Mouse (Mus musculus): ENCODE data around the gene Baz1b. TPM values are rescaled to one million over a fixed set of nuclear protein-coding genes. Genes with fewer than 3 reads are reported as not detected.

The Baz1b gene
- total RNA-seq, 2 experiments from 2014 or later = 32.7 to 36.8 TPM

DNA sequence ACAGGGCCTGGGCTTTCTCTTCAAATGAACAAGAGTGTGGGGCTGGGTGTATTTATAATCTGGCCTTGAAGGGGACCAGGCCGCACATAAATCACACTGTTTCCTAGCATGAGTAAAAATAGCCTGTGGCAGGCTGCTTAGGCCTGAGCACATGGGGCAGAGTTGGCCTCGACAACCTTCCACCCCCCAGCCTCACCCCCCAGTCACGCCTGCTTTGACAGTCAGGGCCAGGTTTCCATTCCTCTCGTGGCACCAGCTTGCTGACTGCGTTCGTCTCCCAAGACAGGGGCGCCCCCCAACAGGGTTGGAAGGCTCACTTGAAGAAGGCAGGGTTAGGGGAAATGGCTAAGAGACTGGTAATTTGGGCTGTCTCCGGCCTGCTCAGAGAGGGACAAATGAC lies 82.4 kb downstream of the Baz1b start:
- intact Hi-C loops (cut with DNase I) = no loop called here
- Histone ChIP-seq H3K27ac (peak overlapping the region; percentile 80), H3K4me3 (no peak overlapping the region)
- no peak for TF ChIP-seq CTCF (IDR thresholded peaks at IDR 0.05)
- DNase-seq = peak; percentile 77

DNA sequence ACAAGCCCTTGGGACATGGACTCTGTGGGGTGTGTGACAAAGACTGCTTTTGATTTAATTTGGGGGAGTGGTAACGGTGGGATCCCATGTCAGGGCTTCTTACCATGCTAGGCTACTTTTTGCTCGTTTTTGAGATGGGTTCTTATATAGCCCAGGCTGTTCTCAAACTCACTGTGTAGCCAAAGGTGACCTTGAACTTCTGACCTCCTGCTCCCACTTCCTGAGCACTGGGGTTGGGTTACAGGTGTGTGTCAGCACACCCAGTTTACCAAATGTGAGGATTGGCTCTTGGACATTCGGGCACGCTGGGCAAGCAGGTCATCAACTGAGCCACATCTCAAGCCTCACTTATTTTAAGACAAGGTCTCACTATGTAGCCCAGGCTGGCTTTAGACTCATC lies 83.3 kb downstream of the Baz1b start:
- DNase-seq = no peak
- Histone ChIP-seq H3K27ac (peak overlapping the region; percentile 55; the same call in 1 of the 2 replicates), H3K4me3 (no peak overlapping the region)
- no peak for TF ChIP-seq CTCF (IDR thresholded peaks at IDR 0.05)
- intact Hi-C loops (cut with DNase I) = loop anchor here (2.0 kb wide), 1 partner anchor 20 kb away; the partner anchor contains the start of gene Fzd9

DNA sequence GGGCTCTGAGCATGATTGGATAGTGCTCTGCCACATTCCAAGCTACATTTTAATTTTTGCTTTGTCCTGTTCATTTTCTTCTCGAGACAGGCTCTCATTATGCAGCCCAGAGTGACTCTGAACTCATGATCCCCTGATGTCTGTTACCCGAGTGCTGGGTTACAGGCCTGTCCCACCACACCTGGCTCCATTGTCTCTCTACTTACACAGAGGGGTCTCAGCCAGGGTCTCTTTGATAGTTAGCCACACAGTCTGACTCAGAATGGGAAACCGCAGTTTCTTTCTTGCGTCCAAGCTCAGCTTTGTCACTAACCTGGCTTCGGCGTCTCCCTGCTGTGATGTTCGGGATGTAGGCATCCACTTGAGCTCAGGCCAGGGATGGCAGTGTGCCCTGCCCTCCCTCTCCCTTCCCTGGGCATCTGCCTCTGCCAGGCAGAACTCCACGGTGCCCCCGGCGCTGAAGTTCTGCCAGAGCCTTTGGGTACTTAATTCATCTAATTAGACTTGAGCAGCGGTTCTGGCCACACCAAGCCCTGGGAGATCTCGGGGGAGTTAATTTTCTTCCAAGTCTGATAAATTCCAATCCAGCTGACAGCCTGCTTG lies 84.6 kb downstream of the Baz1b start:
- peak overlapping the region; percentile 54; the same call in 1 of the 2 replicates for H3K27ac ChIP-seq
- TF ChIP-seq CTCF (IDR thresholded peaks at IDR 0.05) = no peak
- DNase-seq = peak; percentile 75

DNA sequence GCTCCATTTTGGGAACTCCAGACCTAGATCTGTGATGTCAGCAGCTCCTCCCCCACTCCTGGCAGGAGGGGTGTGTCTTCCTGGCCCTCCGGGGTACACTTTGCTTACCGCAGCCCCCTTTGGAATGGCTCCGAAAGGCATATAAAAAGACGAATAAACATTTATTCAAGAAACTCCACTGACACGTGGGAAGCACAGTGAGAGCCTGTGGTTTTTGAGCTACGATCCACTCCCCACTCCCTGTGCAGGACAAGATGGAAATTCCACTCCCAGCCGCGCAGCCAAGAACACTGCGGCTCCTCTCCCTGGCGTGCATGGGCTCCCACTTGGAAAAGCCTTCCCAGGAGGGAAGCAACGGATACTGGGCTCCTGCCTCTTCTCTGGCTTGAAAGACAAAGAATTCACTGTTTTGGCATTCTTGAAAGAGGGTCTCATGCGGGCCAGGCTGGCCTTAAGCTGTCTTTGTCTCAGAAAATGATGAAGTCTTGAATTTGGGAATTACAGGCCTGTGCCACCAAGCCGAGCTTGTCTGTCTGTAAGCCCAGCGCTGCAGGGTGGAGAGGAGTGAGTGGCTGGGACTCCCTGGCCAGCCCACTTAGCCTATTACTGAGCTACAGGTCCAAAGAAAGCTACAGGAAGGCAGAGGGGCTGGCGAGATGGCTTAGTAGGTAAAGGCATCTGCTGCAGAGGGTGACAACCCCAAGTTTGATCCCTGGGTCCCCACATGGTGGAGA lies 87.8 kb downstream of the Baz1b start:
- no peak for TF ChIP-seq CTCF (IDR thresholded peaks at IDR 0.05)
- DNase-seq = no peak
- H3K27ac ChIP-seq = peak overlapping the region; percentile 53
- peak overlapping the region; percentile 7; the same call in 1 of the 2 replicates for H3K4me3 ChIP-seq
- intact Hi-C loops (cut with DNase I) = no loop called here

More for the DNA sequence above, 84.6 kb downstream of the Baz1b start:
- no peak overlapping the region for H3K4me3 ChIP-seq
- intact Hi-C loops (cut with DNase I) = loop anchor here (2.0 kb wide), 1 partner anchor 21 kb away; the partner anchor contains the start of gene Fzd9

DNA sequence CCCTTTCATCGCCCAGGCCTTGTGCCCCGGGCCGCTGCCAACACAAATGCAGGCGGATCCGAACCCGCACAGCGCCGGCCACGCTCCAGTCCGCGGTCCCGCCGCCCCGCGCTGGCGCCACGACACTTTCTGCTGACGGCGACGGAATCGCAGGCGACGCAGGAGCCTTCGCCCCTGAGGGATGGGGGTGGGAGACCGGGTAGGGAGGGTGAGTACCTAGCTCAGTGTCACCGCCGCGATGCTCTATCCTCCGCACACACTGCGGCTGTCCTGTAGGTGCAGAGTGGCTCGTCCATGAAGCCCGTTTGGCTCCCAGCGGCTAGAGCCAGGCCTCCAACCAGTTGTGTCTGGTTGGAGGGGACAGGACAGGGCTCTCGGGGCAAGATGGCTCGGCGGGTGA lies 89.5 kb downstream of the Baz1b start:
- Histone ChIP-seq H3K4me3 (no peak overlapping the region), H3K27ac (no peak overlapping the region)
- no peak for DNase-seq
- no peak for TF ChIP-seq CTCF (IDR thresholded peaks at IDR 0.05)
- intact Hi-C loops (cut with DNase I) = no loop called here

DNA sequence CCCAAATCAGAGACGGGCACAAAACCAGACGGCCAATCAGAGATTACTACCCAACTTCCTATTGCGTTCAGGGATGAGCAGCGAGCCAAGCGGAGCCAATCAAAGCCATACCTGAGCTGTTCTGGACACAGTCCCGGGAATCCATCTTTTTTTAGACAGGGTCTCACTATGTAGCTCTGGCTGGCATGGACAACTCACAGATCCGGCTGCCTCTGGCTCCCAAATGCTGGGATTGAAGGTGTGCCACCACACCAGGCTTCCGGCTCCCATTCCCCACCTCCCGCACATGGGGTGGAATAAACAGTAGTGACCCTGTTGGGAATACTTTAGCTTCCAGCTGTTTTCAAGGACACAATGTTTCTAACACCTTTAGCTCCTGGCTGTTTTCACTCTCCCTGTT lies 93.2 kb downstream of the Baz1b start:
- H3K27ac ChIP-seq = peak overlapping the region; percentile 62
- peak; percentile 42 for DNase-seq
- intact Hi-C loops (cut with DNase I) = no loop called here
- TF ChIP-seq CTCF (IDR thresholded peaks at IDR 0.05) = no peak
- H3K4me3 ChIP-seq = no peak overlapping the region

DNA sequence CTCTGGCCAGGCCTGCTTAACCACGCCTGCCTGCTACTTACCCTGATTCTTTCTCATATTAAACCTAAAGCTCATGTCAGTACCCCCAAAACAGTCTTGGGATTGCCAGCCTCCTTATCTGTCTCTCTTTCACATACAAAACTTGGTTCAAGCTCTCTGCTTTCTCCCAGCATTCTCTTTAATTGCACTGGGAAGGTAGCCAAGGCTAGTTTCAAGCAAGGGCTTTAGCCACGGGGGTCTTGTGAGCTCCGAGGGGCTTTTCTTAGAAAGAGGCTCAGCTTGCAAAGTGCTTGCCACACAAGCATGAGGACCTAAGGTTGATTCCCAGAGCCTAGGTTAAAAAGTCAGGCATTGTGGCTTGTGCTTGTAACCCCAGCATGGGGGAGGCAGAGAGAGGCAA lies 98.1 kb downstream of the Baz1b start:
- H3K27ac ChIP-seq = no peak overlapping the region
- no peak for TF ChIP-seq CTCF (IDR thresholded peaks at IDR 0.05)
- no peak for DNase-seq
- no peak overlapping the region for H3K4me3 ChIP-seq
- intact Hi-C loops (cut with DNase I) = loop anchor here (5.0 kb wide), 1 partner anchor 168 kb away; no protein-coding TSS in a partner anchor

DNA sequence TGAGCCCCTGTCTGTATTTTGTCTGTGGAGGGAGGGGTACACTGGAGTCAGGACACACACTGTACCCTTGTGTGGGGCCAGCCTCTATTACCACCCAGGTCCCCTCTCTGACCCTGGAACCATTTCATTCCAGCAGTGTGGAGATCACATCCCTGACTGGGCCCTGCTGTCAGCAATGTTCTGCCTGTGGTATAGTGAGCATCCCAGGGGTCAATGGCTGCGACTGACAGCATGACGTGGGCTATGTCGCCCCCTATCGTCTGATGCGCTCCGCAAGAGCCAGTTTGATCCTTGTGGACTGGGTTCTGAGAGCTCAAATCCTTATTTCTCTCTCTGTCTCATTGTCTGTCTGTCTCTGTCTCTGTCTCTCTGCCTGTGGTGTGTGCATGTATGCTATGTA lies 99.1 kb downstream of the Baz1b start:
- Histone ChIP-seq H3K4me3 (no peak overlapping the region), H3K27ac (no peak overlapping the region)
- TF ChIP-seq CTCF (IDR thresholded peaks at IDR 0.05) = peak; percentile 94
- peak; percentile 87 for DNase-seq
- intact Hi-C loops (cut with DNase I) = loop anchor here (1.0 to 5.0 kb wide), 2 partner anchors 50 to 169 kb away; no protein-coding TSS in a partner anchor

DNA sequence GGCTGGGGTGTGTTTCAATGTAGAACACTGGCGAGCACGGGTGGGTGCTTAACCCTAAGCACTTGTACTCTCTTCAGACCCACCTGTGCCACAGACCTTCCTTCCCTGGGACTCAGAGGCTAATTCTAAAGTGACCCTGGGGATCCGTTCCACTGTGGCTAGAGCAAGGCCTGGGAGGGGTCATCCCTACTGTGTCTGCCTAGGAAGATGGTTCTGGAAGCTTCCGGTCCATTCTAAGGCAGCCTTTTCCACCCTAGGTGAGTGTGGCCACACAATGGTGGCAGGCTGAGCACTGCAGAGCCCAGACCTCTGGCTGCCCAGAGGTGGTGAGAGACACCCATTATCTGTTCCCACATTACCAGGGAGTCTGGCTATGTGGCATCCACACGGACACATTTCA lies 99.9 kb downstream of the Baz1b start:
- intact Hi-C loops (cut with DNase I) = loop anchor here (1.0 to 5.0 kb wide), 2 partner anchors 51 to 170 kb away; no protein-coding TSS in a partner anchor
- no peak for DNase-seq
- no peak for TF ChIP-seq CTCF (IDR thresholded peaks at IDR 0.05)
- H3K27ac ChIP-seq = no peak overlapping the region
- H3K4me3 ChIP-seq = no peak overlapping the region

DNA sequence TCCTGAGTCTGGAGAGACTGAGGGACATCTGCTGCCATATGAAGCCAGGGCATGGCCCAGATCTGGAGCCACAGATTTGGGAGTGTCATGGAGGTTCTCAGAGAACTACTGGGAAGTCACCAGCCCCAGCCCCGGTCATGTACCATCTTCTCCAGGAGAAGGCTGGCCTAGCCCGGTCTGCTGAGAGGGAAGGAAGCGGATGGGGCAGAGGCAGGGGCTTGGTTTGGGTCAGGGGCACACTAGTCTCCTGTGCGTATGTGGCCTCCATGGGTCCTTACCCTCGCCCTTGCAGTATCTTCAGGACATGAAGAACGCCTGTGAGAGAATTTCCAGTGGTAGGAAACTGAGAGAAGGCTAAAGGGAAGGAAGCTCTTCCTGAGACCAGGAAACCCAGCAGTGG lies 103.6 kb downstream of the Baz1b start:
- intact Hi-C loops (cut with DNase I) = no loop called here
- no peak for DNase-seq
- TF ChIP-seq CTCF (IDR thresholded peaks at IDR 0.05) = no peak
- no peak overlapping the region for H3K27ac ChIP-seq
- H3K4me3 ChIP-seq = no peak overlapping the region

DNA sequence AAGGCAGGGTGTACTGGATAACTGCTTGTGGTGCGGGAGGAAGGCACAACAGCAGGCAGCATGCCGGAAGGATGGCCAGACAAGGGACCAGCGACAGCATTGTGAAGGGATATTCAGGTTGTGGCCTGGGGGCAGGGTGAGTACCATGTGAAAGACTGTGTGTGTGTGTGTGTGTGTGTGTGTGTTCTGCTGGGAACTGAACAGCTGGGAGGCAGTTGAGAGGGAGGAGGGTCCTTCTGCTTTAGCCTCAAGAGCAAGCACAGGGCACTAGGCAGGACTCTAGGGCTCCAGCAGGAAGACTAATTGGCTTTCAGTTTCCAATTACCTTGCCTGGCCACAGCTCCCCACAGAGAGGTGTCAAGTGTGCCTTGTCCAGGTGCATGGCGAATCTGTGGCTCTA lies 104.1 kb downstream of the Baz1b start:
- intact Hi-C loops (cut with DNase I) = no loop called here
- DNase-seq = no peak
- TF ChIP-seq CTCF (IDR thresholded peaks at IDR 0.05) = no peak
- H3K4me3 ChIP-seq = no peak overlapping the region
- no peak overlapping the region for H3K27ac ChIP-seq

DNA sequence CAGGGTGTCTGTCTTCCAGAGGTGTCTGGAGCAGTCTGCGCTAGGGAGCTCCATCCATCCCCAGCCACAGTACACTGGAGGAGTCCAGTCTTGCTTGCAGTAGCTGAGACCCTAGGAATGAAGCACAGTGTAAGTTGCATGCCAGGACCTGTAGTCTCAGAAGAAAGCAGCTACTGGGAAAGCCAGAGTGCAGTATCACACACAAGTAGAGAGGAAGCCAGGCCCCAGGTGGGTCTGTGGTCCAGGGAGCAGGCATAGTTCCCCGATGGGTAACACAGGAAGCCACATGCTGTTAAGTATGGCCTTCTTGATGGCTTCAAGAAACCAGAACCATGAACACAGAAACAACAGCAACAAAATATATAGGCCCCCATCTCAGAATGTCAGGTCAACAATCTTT lies 104.9 kb downstream of the Baz1b start:
- H3K27ac ChIP-seq = no peak overlapping the region
- no peak for DNase-seq
- intact Hi-C loops (cut with DNase I) = no loop called here
- TF ChIP-seq CTCF (IDR thresholded peaks at IDR 0.05) = no peak
- H3K4me3 ChIP-seq = no peak overlapping the region

Small RNA genes lying within 50 kb of the gene (microRNA-seq; reads per million reads assigned to microRNA genes)
- not detected for gene Gm25315

Other genes starting within 250 kb of the Baz1b start
- not detected for gene Cldn4, start 240.3 kb upstream of the Baz1b start, total RNA-seq (2021)
- gene Cldn3, start 201.1 kb upstream of the Baz1b start, total RNA-seq (2021) = not detected
- gene Abhd11, start 178.1 kb upstream of the Baz1b start, total RNA-seq (2021) = 10 to 100 TPM; 45.5 to 56.8 TPM
- gene Stx1a, start 163.8 kb upstream of the Baz1b start, total RNA-seq (2021) = 1 to 10 TPM in 1 of 2 experiments, under 1 TPM in 1; 0.64 to 1.3 TPM
- 10 to 100 TPM; 25.0 to 30.2 TPM for gene Dnajc30, start 123.1 kb upstream of the Baz1b start, total RNA-seq (2021)
- gene Bud23, start 122.3 kb upstream of the Baz1b start, total RNA-seq (2021) = 10 to 100 TPM; 25.8 to 26.2 TPM
- under 1 TPM; 0.33 TPM for gene Vps37d, start 109.0 kb upstream of the Baz1b start, total RNA-seq (2021)
- 100 to 1,000 TPM in 1 of 2 experiments, 10 to 100 TPM in 1; 64.8 to 100 TPM for gene Mlxipl, start 97.4 kb upstream of the Baz1b start, total RNA-seq (2021)
- gene Tbl2, start 37.6 kb upstream of the Baz1b start, total RNA-seq (2021) = 1 to 10 TPM; 8.8 to 9.1 TPM
- gene Bcl7b, start 19.0 kb upstream of the Baz1b start, total RNA-seq (2021) = 10 to 100 TPM; 28.3 to 28.6 TPM
- gene Fzd9, start 64.0 kb downstream of the Baz1b start, total RNA-seq (2021) = 10 to 100 TPM; 23.1 to 52.1 TPM
- not detected for gene Fkbp6, start 162.8 kb downstream of the Baz1b start, total RNA-seq (2021)
- gene Trim50, start 166.0 kb downstream of the Baz1b start, total RNA-seq (2021) = not detected
- gene Nsun5, start 182.7 kb downstream of the Baz1b start, total RNA-seq (2021) = 1 to 10 TPM; 7.8 to 9.2 TPM
- gene Pom121, start 207.3 kb downstream of the Baz1b start, total RNA-seq (2021) = 10 to 100 TPM; 11.0 to 12.3 TPM

Measured in gastrocnemius, adult 2 months (tissue).